Mouse (Mus musculus): Measurements from ENCODE around the gene Scn10a. TPM values are rescaled to one million over a fixed set of nuclear protein-coding genes. Genes with fewer than 3 reads are reported as not detected.

Scn10a gene
- total and polyA plus RNA-seq, 3 experiments = 0.11 TPM; not detected in 2

- H3K36me3 ChIP-seq (replicated peaks) = no peaks in the 10 kb centered on the region
- ATAC-seq (ENCODE audit: extremely low read depth, insufficient number of reproducible peaks, low FRiP score, poor library complexity, severe bottlenecking) (no peak), DNase-seq (ENCODE audit: low spot score) (no peak)
- H3K4me1 ChIP-seq (ENCODE audit: insufficient read depth, low read depth, low read length) = no peaks in the 10 kb centered on the region
- TF ChIP-seq POLR2AphosphoS5 (IDR thresholded peaks at IDR 0.05; ENCODE audit: insufficient replicate concordance, low read depth, low read length) = no peak
- H3K9me3 ChIP-seq (replicated peaks) = peaks cover 82% of the 10 kb centered on the region
- no peak overlapping the region for H3K4me3 ChIP-seq (ENCODE audit: low read depth, low read length)
- H3K27me3 ChIP-seq (ENCODE audit: insufficient read depth, low read length) = no peaks in the 10 kb centered on the region
Measured at GRCm38 (mm10) chr9:119610563-119611166, 108.5 kb downstream of the Scn10a start.

GRCm38 (mm10) chr9:119606906-119607305 lies 112.2 kb downstream of the Scn10a start:
- no peak for DNase-seq (ENCODE audit: low spot score)
- TF ChIP-seq GATA1 (IDR thresholded peaks at IDR 0.05; ENCODE audit: borderline replicate concordance, low read length) (no peak), CTCF (IDR thresholded peaks at IDR 0.05; ENCODE audit: low read depth, low read length) (no peak), GATA2 (IDR thresholded peaks at IDR 0.05; ENCODE audit: borderline replicate concordance, low read depth, low read length) (no peak), POLR2AphosphoS5 (IDR thresholded peaks at IDR 0.05; ENCODE audit: insufficient replicate concordance, low read depth, low read length) (no peak), TAL1 (conservative IDR thresholded peaks at IDR 0.05; ENCODE audit: low read depth, low read length) (no peak)
- no peaks in the 10 kb centered on the region for H3K4me1 ChIP-seq (ENCODE audit: insufficient read depth, low read depth, low read length)
- no peaks in the 10 kb centered on the region for H3K27me3 ChIP-seq (ENCODE audit: insufficient read depth, low read length)
- H3K9me3 ChIP-seq (replicated peaks) = peaks cover 74% of the 10 kb centered on the region
- no peak overlapping the region for H3K4me3 ChIP-seq (ENCODE audit: low read depth, low read length)
- H3K36me3 ChIP-seq (replicated peaks) = no peaks in the 10 kb centered on the region
- no peak for ATAC-seq (ENCODE audit: extremely low read depth, insufficient number of reproducible peaks, low FRiP score, poor library complexity, severe bottlenecking)

GRCm38 (mm10) chr9:119604607-119605006 lies 114.5 kb downstream of the Scn10a start:
- no peaks in the 10 kb centered on the region for H3K27me3 ChIP-seq (ENCODE audit: insufficient read depth, low read length)
- no peaks in the 10 kb centered on the region for H3K4me1 ChIP-seq (ENCODE audit: insufficient read depth, low read depth, low read length)
- H3K4me3 ChIP-seq (ENCODE audit: low read depth, low read length) = no peak overlapping the region
- DNase-seq (ENCODE audit: low spot score) (no peak), ATAC-seq (ENCODE audit: extremely low read depth, insufficient number of reproducible peaks, low FRiP score, poor library complexity, severe bottlenecking) (no peak)
- TF ChIP-seq GATA1 (IDR thresholded peaks at IDR 0.05; ENCODE audit: borderline replicate concordance, low read length) (no peak), GATA2 (IDR thresholded peaks at IDR 0.05; ENCODE audit: borderline replicate concordance, low read depth, low read length) (no peak), TAL1 (conservative IDR thresholded peaks at IDR 0.05; ENCODE audit: low read depth, low read length) (no peak), CTCF (IDR thresholded peaks at IDR 0.05; ENCODE audit: low read depth, low read length) (no peak), POLR2AphosphoS5 (IDR thresholded peaks at IDR 0.05; ENCODE audit: insufficient replicate concordance, low read depth, low read length) (no peak)
- peaks cover 71% of the 10 kb centered on the region for H3K9me3 ChIP-seq (replicated peaks)
- H3K36me3 ChIP-seq (replicated peaks) = no peaks in the 10 kb centered on the region

GRCm38 (mm10) chr9:119598501-119598900 lies 120.6 kb downstream of the Scn10a start:
- H3K27me3 ChIP-seq (ENCODE audit: insufficient read depth, low read length) = no peaks in the 10 kb centered on the region
- H3K36me3 ChIP-seq (replicated peaks) = no peaks in the 10 kb centered on the region
- TF ChIP-seq CTCF (IDR thresholded peaks at IDR 0.05; ENCODE audit: low read depth, low read length) = no peak
- no peak for TF ChIP-seq GATA2 (IDR thresholded peaks at IDR 0.05; ENCODE audit: borderline replicate concordance, low read depth, low read length)
- no peak for TF ChIP-seq POLR2AphosphoS5 (IDR thresholded peaks at IDR 0.05; ENCODE audit: insufficient replicate concordance, low read depth, low read length)
- no peak for TF ChIP-seq TAL1 (conservative IDR thresholded peaks at IDR 0.05; ENCODE audit: low read depth, low read length)
- no peak for TF ChIP-seq GATA1 (IDR thresholded peaks at IDR 0.05; ENCODE audit: borderline replicate concordance, low read length)
- no peak overlapping the region for H3K4me3 ChIP-seq (ENCODE audit: low read depth, low read length)
- no peaks in the 10 kb centered on the region for H3K4me1 ChIP-seq (ENCODE audit: insufficient read depth, low read depth, low read length)
- DNase-seq (ENCODE audit: low spot score) (no peak), ATAC-seq (ENCODE audit: extremely low read depth, insufficient number of reproducible peaks, low FRiP score, poor library complexity, severe bottlenecking) (no peak)
- H3K9me3 ChIP-seq (replicated peaks) = peaks cover 65% of the 10 kb centered on the region

- no peak for ATAC-seq (ENCODE audit: extremely low read depth, insufficient number of reproducible peaks, low FRiP score, poor library complexity, severe bottlenecking)
- H3K36me3 ChIP-seq (replicated peaks) = no peaks in the 10 kb centered on the region
- no peaks in the 10 kb centered on the region for H3K27me3 ChIP-seq (ENCODE audit: insufficient read depth, low read length)
- H3K4me3 ChIP-seq (ENCODE audit: low read depth, low read length) = no peak overlapping the region
- TF ChIP-seq CTCF (IDR thresholded peaks at IDR 0.05; ENCODE audit: low read depth, low read length) = no peak
- no peak for TF ChIP-seq TAL1 (conservative IDR thresholded peaks at IDR 0.05; ENCODE audit: low read depth, low read length)
- no peak for TF ChIP-seq POLR2AphosphoS5 (IDR thresholded peaks at IDR 0.05; ENCODE audit: insufficient replicate concordance, low read depth, low read length)
- TF ChIP-seq GATA1 (IDR thresholded peaks at IDR 0.05; ENCODE audit: borderline replicate concordance, low read length) = no peak
- no peak for TF ChIP-seq GATA2 (IDR thresholded peaks at IDR 0.05; ENCODE audit: borderline replicate concordance, low read depth, low read length)
- H3K4me1 ChIP-seq (ENCODE audit: insufficient read depth, low read depth, low read length) = no peaks in the 10 kb centered on the region
- H3K9me3 ChIP-seq (replicated peaks) = peaks cover 66% of the 10 kb centered on the region
- no peak for DNase-seq (ENCODE audit: low spot score)
Measured at GRCm38 (mm10) chr9:119597332-119597731, 121.8 kb downstream of the Scn10a start.

- Histone ChIP-seq H3K27me3 (ENCODE audit: insufficient read depth, low read length) (no peaks in the 10 kb centered on the region), H3K9me3 (replicated peaks) (peaks cover 61% of the 10 kb centered on the region), H3K4me1 (ENCODE audit: insufficient read depth, low read depth, low read length) (no peaks in the 10 kb centered on the region), H3K36me3 (replicated peaks) (no peaks in the 10 kb centered on the region), H3K4me3 (ENCODE audit: low read depth, low read length) (no peak overlapping the region)
- DNase-seq (ENCODE audit: low spot score) = no peak
- ATAC-seq (ENCODE audit: extremely low read depth, insufficient number of reproducible peaks, low FRiP score, poor library complexity, severe bottlenecking) = no peak
- TF ChIP-seq GATA2 (IDR thresholded peaks at IDR 0.05; ENCODE audit: borderline replicate concordance, low read depth, low read length) (no peak), GATA1 (IDR thresholded peaks at IDR 0.05; ENCODE audit: borderline replicate concordance, low read length) (no peak), POLR2AphosphoS5 (IDR thresholded peaks at IDR 0.05; ENCODE audit: insufficient replicate concordance, low read depth, low read length) (no peak), TAL1 (conservative IDR thresholded peaks at IDR 0.05; ENCODE audit: low read depth, low read length) (no peak), CTCF (IDR thresholded peaks at IDR 0.05; ENCODE audit: low read depth, low read length) (no peak)
Measured at GRCm38 (mm10) chr9:119589592-119589991, 129.5 kb downstream of the Scn10a start.
